Mouse (Mus musculus) megakaryocyte, embryonic 14.5 days (primary cell): ENCODE measurements around the gene Capn8.

ENCODE experiments used
- FLI1 ChIP-seq: IDR thresholded peaks from 2 replicates; pipeline ENCODE4 v1.6.1; 2012; ENCODE audit warnings: low read length, inconsistent platforms, mixed read lengths
- GATA1 ChIP-seq: IDR thresholded peaks from 3 replicates; pipeline ENCODE4 v1.6.1; 2012; ENCODE audit warnings: mixed read lengths, low read length, inconsistent platforms, borderline replicate concordance

GRCm38 (mm10) chr1:182517677-182518011 lies 47.2 kb upstream of the Capn8 start:
- TF ChIP-seq FLI1: no peak
- TF ChIP-seq GATA1: no peak
